Mouse (Mus musculus): ENCODE measurements at regions not wholly inside any gene's neighbourhood (a gene's known extent, or its start where the extent isn't known, plus 50 kb on each side); places are given as distances from the start of the nearest gene placed in this dataset.

DNA sequence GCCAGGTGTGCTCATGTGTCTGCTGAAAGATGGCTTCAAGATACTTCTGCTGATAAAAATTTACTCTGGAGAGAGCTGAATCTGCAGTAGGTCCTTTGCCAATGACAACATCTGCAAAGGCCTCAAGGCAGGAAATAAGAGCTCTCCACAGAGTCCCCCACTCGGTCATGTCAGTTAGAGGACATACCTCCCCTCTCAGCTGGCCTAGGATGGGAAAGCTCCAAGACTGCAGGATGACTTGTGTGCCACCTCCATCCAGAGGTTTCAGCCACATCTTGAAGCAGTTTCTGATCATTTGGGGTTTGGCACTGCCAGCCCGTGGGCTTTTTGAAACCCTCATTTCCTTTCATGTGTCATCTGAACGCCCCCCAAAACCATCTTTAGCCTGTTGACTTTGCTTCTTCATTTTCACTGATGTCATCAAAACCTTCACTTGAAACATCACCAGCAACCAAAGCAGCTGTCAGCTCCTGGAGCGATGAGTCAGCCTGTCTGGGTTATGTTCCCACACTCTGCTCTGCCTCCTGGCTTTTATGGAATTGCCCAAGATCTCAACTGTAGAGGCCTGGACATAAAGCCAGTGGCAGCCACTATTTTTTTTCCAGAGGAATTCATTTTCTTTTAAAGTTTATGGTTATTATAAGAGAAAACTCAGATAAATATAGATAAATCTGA is 256.5 kb upstream of the Tenm4 start:
- TF ChIP-seq POLR2A (IDR thresholded peaks at IDR 0.05; ENCODE audit: control insufficient read depth in 1 of 2, insufficient read depth in 1 of 2, low read depth in 1 of 2, low read length in 2 of 2, poor library complexity in 1 of 2) (no peak), ZC3H11A (IDR thresholded peaks at IDR 0.05; ENCODE audit: low read depth, low read length) (no peak), MAZ (IDR thresholded peaks at IDR 0.05; ENCODE audit: low read depth, low read length) (no peak), POLR2AphosphoS2 (IDR thresholded peaks at IDR 0.05; ENCODE audit: low read length) (no peak), CTCF (IDR thresholded peaks at IDR 0.05 in 2 of 3, conservative IDR thresholded peaks at IDR 0.05 in 1 of 3; ENCODE audit: control insufficient read depth in 1 of 3, insufficient read depth in 1 of 3, low read depth in 2 of 3, low read length in 3 of 3, poor library complexity in 1 of 3, severe bottlenecking in 1 of 3) (no peak), EP300 (IDR thresholded peaks at IDR 0.05; ENCODE audit: low read depth in 1 of 2, low read length in 2 of 2) (no peak), TBP (IDR thresholded peaks at IDR 0.05; ENCODE audit: low read depth, low read length) (no peak), GABPA (IDR thresholded peaks at IDR 0.05; ENCODE audit: low read depth, low read length) (no peak), GATA1 (IDR thresholded peaks at IDR 0.05; ENCODE audit: low read depth, low read length) (no peak), RAD21 (IDR thresholded peaks at IDR 0.05; ENCODE audit: low read depth, low read length) (no peak), ELF1 (IDR thresholded peaks at IDR 0.05; ENCODE audit: low read depth, low read length) (no peak), USF1 (IDR thresholded peaks at IDR 0.05; ENCODE audit: low read depth, low read length) (no peak)
